Mouse (Mus musculus): ENCODE results near the gene Sh2d1b2. TPM values are rescaled to one million over a fixed set of nuclear protein-coding genes. Genes with fewer than 3 reads are reported as not detected.

Gene Sh2d1b2
- total RNA-seq (2023) = 1 to 10 TPM in 1 of 2 experiments, not detected in 1; 1.1 TPM

DNA sequence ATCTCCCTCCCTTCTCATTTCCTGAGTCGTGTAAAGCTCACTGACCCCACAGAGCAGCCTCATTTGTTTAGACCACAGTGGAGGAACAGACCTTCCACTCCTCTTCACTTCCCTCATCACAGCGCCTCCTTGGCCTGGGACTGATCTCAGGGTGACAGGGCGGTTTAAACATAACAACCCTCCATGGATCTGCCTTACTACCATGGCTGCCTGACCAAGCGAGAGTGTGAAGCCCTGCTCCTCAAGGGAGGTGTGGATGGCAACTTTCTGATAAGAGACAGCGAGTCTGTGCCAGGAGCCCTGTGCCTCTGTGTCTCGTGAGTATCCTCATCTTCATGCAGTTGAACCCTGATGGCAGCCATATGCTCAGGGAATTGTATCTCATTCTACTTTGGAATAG lies at the start of gene Sh2d1b2:
Gene Sh2d1b2 (plus strand): TSS at position 62 of the 400 bp plus-strand sequence.

DNA sequence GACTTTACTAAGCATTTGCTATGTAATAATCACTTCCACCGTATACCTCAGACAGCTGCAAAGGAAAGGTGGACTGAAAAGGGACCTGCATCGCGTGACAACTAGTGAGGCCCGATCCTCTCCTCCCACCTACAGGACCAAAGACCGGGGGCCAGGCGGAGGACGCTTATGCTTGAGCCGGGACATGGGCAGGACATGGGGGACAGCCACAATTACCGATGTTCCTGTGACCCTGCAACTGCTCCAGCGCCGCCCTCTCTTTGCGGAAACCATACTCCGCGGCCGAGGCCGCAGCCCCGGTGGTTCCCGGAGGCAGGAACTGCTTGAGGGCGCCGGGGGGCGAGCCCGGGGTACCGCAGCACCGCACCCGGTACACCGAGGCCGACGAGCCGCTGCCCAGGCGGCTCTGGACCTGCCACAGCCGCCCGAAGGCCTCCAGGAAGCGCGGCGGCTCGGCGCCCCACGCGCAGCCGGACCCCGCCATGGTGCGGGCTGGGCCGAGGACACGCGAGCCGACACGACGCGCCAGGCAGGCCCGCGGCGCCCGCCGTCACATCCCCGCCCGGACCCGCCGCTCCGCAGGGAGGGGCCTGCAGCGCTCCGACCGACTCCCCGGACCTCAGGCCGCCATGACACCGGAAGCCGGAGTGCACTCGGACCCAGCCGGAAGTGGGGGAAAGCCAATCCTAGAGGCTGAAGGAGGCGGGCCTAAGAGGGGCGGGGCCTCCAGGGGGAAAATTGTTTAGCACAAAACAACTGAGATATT lies 17.6 kb upstream of the Sh2d1b2 start, which contains the start of gene Uhmk1:
Gene Uhmk1 (minus strand): TSS at position 641 of the 766 bp plus-strand sequence.

DNA sequence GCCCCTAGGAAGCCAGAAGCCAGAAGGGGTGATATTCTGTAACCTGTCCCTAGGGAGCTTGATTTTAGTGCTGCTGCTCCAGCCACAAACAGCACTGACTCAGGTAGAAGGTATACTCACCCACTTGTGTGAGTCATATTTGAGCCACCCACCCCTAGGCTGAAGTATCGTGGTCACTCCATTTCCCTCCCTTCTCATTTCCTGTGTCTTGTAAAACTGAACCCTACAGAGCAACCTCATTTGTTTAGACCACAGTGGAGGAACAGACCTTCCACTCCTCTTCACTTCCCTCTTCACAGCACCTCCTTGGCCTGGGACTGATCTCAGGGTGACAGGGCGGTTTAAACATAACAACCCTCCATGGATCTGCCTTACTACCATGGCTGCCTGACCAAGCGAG lies 44.5 kb downstream of the Sh2d1b2 start, which contains the start of gene Sh2d1b1:
Gene Sh2d1b1 (plus strand): TSS at position 305 of the 400 bp plus-strand sequence.

Other genes with a start within 250 kb of the Sh2d1b2 start
- gene Ddr2, start 122.0 kb upstream of the Sh2d1b2 start, total RNA-seq (2023) = under 1 TPM; 0.53 to 0.85 TPM
- 10 to 100 TPM; 33.7 to 40.5 TPM for gene Uap1, start 57.8 kb upstream of the Sh2d1b2 start, total RNA-seq (2023)
- gene Uhmk1, start 17.4 kb upstream of the Sh2d1b2 start, total RNA-seq (2023) = 10 to 100 TPM; 31.4 to 31.8 TPM
- gene Sh2d1b1, start 44.6 kb downstream of the Sh2d1b2 start, total RNA-seq (2023) = 1 to 10 TPM; 2.3 to 2.9 TPM
- gene Gm7694, start 73.6 kb downstream of the Sh2d1b2 start, total RNA-seq (2023) = 10 to 100 TPM; 10.1 to 11.5 TPM
- gene Spata46, start 76.1 kb downstream of the Sh2d1b2 start, total RNA-seq (2023) = not detected